Mouse (Mus musculus) lung, postnatal 10 days (tissue): Measurements from ENCODE around the gene Cog4.
"Not testable (repeated sequence)": the region's sequence is repeated elsewhere in the genome, so short reads cannot be mapped to it uniquely, and the experiment has no call there.

Experiments
- DNase-seq: peaks from one replicate; pipeline ENCODE4 v3.0.0; 2021

Gene Cog4

GRCm38 (mm10) chr8:110926690-110927089 lies 80.3 kb downstream of the Cog4 start:
- no peak for DNase-seq

- no peak for DNase-seq
These were observed 82.0 kb downstream of the Cog4 start for GRCm38 (mm10) chr8:110928435-110928834.

GRCm38 (mm10) chr8:110929066-110929465 lies 82.7 kb downstream of the Cog4 start:
- no peak for DNase-seq

GRCm38 (mm10) chr8:110929672-110930071 lies 83.3 kb downstream of the Cog4 start:
- DNase-seq, result not testable (repeated sequence)

- DNase-seq, result peak; percentile 89
These were observed 85.0 kb downstream of the Cog4 start for GRCm38 (mm10) chr8:110931176-110931939.
